Mouse (Mus musculus): ENCODE results near the gene Pttg1ip.

DNA sequence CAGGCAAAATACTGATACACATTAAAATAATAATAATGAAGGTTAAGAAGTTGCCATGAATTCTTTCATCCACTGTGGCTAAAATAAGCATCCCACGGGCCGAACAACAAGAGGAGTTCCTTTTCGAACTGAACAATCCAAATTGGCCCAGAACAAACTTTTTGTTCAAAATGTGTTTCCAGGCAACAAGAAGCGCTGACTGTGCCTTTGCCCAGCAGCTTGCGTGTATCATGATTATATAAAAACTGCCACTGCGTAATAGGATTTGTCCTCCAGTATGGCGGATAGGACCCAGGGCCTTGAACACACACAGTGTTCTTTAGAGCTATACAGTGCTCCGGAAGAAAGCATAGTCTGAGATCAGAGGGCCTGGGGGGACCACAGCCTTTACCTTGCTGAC lies 27.1 kb downstream of the Pttg1ip start:
- TF ChIP-seq POLR2A (IDR thresholded peaks at IDR 0.05; ENCODE audit: control insufficient read depth, low read depth, low read length) (no peak), CTCF (IDR thresholded peaks at IDR 0.05; ENCODE audit: control insufficient read depth, insufficient read depth, insufficient replicate concordance, low read depth, low read length) (no peak)

Measured in testis, adult 2 months (tissue).